Mouse (Mus musculus): ENCODE measurements at regions not wholly inside any gene's neighbourhood (a gene's known extent, or its start where the extent isn't known, plus 50 kb on each side); places are given as distances from the start of the nearest gene placed in this dataset.
"Not testable (repeated sequence)": the region's sequence is repeated elsewhere in the genome, so short reads cannot be mapped to it uniquely, and the experiment has no call there.

DNA sequence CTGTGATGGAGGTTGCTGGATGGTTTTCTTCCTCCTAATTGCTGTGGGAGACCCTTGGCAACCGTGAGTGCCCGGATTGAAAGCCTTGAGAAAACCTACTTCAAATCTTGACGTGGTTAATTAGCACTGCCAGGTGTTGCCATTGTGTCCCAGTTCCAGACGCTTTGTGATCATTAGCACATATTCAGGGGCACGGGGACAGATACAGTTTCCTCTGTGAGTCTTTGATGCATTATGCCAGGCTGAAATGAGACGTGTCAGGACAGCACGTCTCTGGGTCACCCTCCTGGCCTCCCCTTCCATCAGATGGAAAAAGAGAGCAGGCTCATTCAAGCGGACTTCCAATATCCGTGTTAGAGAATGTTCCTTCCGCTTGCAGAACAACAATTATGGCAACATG is 198.2 kb downstream of the Rchy1 start:
- Histone ChIP-seq H3K79me3 (ENCODE audit: low read depth) (no peaks in the 10 kb centered on the region), H3K36me3 (ENCODE audit: control insufficient read depth, insufficient read depth) (no peaks in the 10 kb centered on the region), H3K27me3 (ENCODE audit: control insufficient read depth, insufficient read depth, insufficient read length) (no peaks in the 10 kb centered on the region), H3K79me2 (ENCODE audit: control insufficient read depth, insufficient read depth) (no peaks in the 10 kb centered on the region), H3ac (ENCODE audit: control insufficient read depth, insufficient read length, low read depth) (no peak overlapping the region), H3K4me3 (ENCODE audit: insufficient read depth, poor library complexity, severe bottlenecking) (no peak overlapping the region)
- no peak for TF ChIP-seq MYOG (IDR thresholded peaks at IDR 0.05; ENCODE audit: control insufficient read depth, extremely low read depth, insufficient read length)

DNA sequence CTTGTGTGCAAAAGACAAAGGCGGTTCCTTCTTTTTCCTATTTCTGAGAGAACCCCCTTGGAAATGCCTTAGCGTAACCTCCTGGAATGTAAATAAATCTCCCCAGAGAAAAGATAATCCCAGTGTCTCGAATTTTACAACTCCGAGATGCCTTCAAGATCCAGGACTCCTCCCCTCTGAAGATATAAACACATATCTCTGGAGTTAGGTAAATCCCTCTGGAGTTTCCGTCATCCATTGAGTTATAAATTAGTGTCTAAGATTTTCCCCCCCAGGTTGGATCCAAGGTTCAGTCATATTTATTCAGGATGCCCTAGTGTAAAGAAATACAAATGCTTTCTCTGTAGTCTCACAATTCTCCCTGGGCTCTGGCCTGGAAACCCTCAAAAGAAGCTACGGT is 200.3 kb downstream of the Rchy1 start:
- TF ChIP-seq USF1 (IDR thresholded peaks at IDR 0.05; ENCODE audit: low read depth) = no peak
- no peak for TF ChIP-seq CEBPB (IDR thresholded peaks at IDR 0.05; ENCODE audit: low read depth)
- no peak for TF ChIP-seq MAX (IDR thresholded peaks at IDR 0.05)
- no peak for TF ChIP-seq MYOD1 (IDR thresholded peaks at IDR 0.05; ENCODE audit: control insufficient read depth, insufficient read length, low read depth)
- no peak for TF ChIP-seq CTCF (IDR thresholded peaks at IDR 0.05; ENCODE audit: control insufficient read depth, insufficient read depth, insufficient read length)
- TF ChIP-seq FOSL1 (IDR thresholded peaks at IDR 0.05; ENCODE audit: insufficient read depth, low read length, poor library complexity, severe bottlenecking) = no peak
- no peak for TF ChIP-seq MYOG (IDR thresholded peaks at IDR 0.05; ENCODE audit: control insufficient read depth, extremely low read depth, insufficient read length)
- Histone ChIP-seq H3K36me3 (ENCODE audit: control insufficient read depth, insufficient read depth) (no peaks in the 10 kb centered on the region), H3ac (ENCODE audit: control insufficient read depth, insufficient read length, low read depth) (no peak overlapping the region), H3K4me3 (ENCODE audit: insufficient read depth, poor library complexity, severe bottlenecking) (no peak overlapping the region), H3K79me3 (ENCODE audit: low read depth) (no peaks in the 10 kb centered on the region), H3K27me3 (ENCODE audit: control insufficient read depth, insufficient read depth, insufficient read length) (no peaks in the 10 kb centered on the region), H3K79me2 (ENCODE audit: control insufficient read depth, insufficient read depth) (no peaks in the 10 kb centered on the region)

- TF ChIP-seq MAX (IDR thresholded peaks at IDR 0.05) (no peak), MYOD1 (IDR thresholded peaks at IDR 0.05; ENCODE audit: control insufficient read depth, insufficient read length, low read depth) (no peak), CEBPB (IDR thresholded peaks at IDR 0.05; ENCODE audit: low read depth) (no peak), FOSL1 (IDR thresholded peaks at IDR 0.05; ENCODE audit: insufficient read depth, low read length, poor library complexity, severe bottlenecking) (no peak)
- Histone ChIP-seq H3K79me2 (ENCODE audit: control insufficient read depth, insufficient read depth) (no peaks in the 10 kb centered on the region), H3K36me3 (ENCODE audit: control insufficient read depth, insufficient read depth) (no peaks in the 10 kb centered on the region), H3K4me3 (ENCODE audit: insufficient read depth, poor library complexity, severe bottlenecking) (no peak overlapping the region), H3K27me3 (ENCODE audit: control insufficient read depth, insufficient read depth, insufficient read length) (no peaks in the 10 kb centered on the region), H3K79me3 (ENCODE audit: low read depth) (no peaks in the 10 kb centered on the region), H3ac (ENCODE audit: control insufficient read depth, insufficient read length, low read depth) (no peak overlapping the region)
Measured at GRCm38 (mm10) chr5:91755958-91756357, 206.9 kb downstream of the Rchy1 start.

- H3ac ChIP-seq (ENCODE audit: control insufficient read depth, insufficient read length, low read depth); H3K36me3 ChIP-seq (ENCODE audit: control insufficient read depth, insufficient read depth); H3K79me2 ChIP-seq (ENCODE audit: control insufficient read depth, insufficient read depth); H3K79me3 ChIP-seq (ENCODE audit: low read depth); H3K27me3 ChIP-seq (ENCODE audit: control insufficient read depth, insufficient read depth, insufficient read length); H3K4me3 ChIP-seq (ENCODE audit: insufficient read depth, poor library complexity, severe bottlenecking): not testable (repeated sequence)
Measured at GRCm38 (mm10) chr5:91752846-91753245, 210.0 kb downstream of the Rchy1 start.

- TF ChIP-seq MAX (IDR thresholded peaks at IDR 0.05) (no peak), MYOD1 (IDR thresholded peaks at IDR 0.05; ENCODE audit: control insufficient read depth, insufficient read length, low read depth) (no peak), CTCF (IDR thresholded peaks at IDR 0.05; ENCODE audit: control insufficient read depth, insufficient read depth, insufficient read length) (no peak), FOSL1 (IDR thresholded peaks at IDR 0.05; ENCODE audit: insufficient read depth, low read length, poor library complexity, severe bottlenecking) (no peak), USF1 (IDR thresholded peaks at IDR 0.05; ENCODE audit: low read depth) (no peak), MYOG (IDR thresholded peaks at IDR 0.05; ENCODE audit: control insufficient read depth, extremely low read depth, insufficient read length) (no peak), CEBPB (IDR thresholded peaks at IDR 0.05; ENCODE audit: low read depth) (no peak)
- H3K79me2 ChIP-seq (ENCODE audit: control insufficient read depth, insufficient read depth) = no peaks in the 10 kb centered on the region
- H3K27me3 ChIP-seq (ENCODE audit: control insufficient read depth, insufficient read depth, insufficient read length) = no peaks in the 10 kb centered on the region
- H3K4me3 ChIP-seq (ENCODE audit: insufficient read depth, poor library complexity, severe bottlenecking) = no peak overlapping the region
- no peak overlapping the region for H3ac ChIP-seq (ENCODE audit: control insufficient read depth, insufficient read length, low read depth)
- no peaks in the 10 kb centered on the region for H3K36me3 ChIP-seq (ENCODE audit: control insufficient read depth, insufficient read depth)
- H3K79me3 ChIP-seq (ENCODE audit: low read depth) = no peaks in the 10 kb centered on the region
Measured at GRCm38 (mm10) chr5:91751168-91751567, 211.7 kb downstream of the Rchy1 start.

GRCm38 (mm10) chr5:91746077-91746476 is 216.8 kb downstream of the Rchy1 start:
- H3K79me3 ChIP-seq (ENCODE audit: low read depth) = no peaks in the 10 kb centered on the region
- H3K4me3 ChIP-seq (ENCODE audit: insufficient read depth, poor library complexity, severe bottlenecking) = no peak overlapping the region
- H3K27me3 ChIP-seq (ENCODE audit: control insufficient read depth, insufficient read depth, insufficient read length) = no peaks in the 10 kb centered on the region
- H3K79me2 ChIP-seq (ENCODE audit: control insufficient read depth, insufficient read depth) = no peaks in the 10 kb centered on the region
- TF ChIP-seq MYOG (IDR thresholded peaks at IDR 0.05; ENCODE audit: control insufficient read depth, extremely low read depth, insufficient read length) = no peak
- no peak for TF ChIP-seq MYOD1 (IDR thresholded peaks at IDR 0.05; ENCODE audit: control insufficient read depth, insufficient read length, low read depth)
- no peak for TF ChIP-seq USF1 (IDR thresholded peaks at IDR 0.05; ENCODE audit: low read depth)
- no peak for TF ChIP-seq CTCF (IDR thresholded peaks at IDR 0.05; ENCODE audit: control insufficient read depth, insufficient read depth, insufficient read length)
- TF ChIP-seq FOSL1 (IDR thresholded peaks at IDR 0.05; ENCODE audit: insufficient read depth, low read length, poor library complexity, severe bottlenecking) = no peak
- TF ChIP-seq MAX (IDR thresholded peaks at IDR 0.05) = no peak
- no peak for TF ChIP-seq CEBPB (IDR thresholded peaks at IDR 0.05; ENCODE audit: low read depth)
- no peaks in the 10 kb centered on the region for H3K36me3 ChIP-seq (ENCODE audit: control insufficient read depth, insufficient read depth)
- no peak overlapping the region for H3ac ChIP-seq (ENCODE audit: control insufficient read depth, insufficient read length, low read depth)

Measured in C2C12 (cell line).